Mouse (Mus musculus): ENCODE data around the gene 2310022A10Rik. TPM values are rescaled to one million over a fixed set of nuclear protein-coding genes. Genes with fewer than 3 reads are reported as not detected.

2310022A10Rik gene
- polyA plus RNA-seq, 1 experiment from 2014 or later = 32.7 TPM

DNA sequence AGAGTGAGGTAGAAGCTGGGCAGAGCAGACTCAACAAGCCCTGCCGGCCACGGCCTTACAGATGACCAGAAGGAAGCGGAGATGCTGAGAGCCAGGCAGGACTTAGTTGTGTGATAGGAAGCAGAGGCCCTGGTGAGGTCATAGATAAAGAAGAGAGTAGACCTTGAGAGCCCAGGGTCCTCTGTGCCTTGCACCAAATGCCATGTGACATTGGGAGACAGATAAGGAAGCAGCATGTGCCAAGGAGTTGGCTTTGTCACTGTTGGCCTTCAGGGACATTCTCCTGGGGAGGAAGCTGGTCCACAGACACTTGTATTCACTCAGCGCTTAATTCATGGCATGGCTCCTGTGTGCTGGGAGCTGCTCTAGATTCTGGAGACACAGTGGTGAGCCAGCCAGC is 56.3 kb downstream of the 2310022A10Rik start:
- no peaks in the 10 kb centered on the region for H3K9me3 ChIP-seq (ENCODE audit: control insufficient read depth, low read length)
- DNase-seq (ENCODE audit: low spot score) (no peak), ATAC-seq (ENCODE audit: low read depth) (no peak)
- H3K4me2 ChIP-seq (ENCODE audit: low read depth, low read length) = no peak overlapping the region
- H3K9ac ChIP-seq (ENCODE audit: low read depth, low read length) = no peak overlapping the region
- no peak overlapping the region for H3K4me3 ChIP-seq (ENCODE audit: low read depth, low read length)
- no peak overlapping the region for H3K27ac ChIP-seq (replicated peaks; ENCODE audit: low read depth, low read length)
- H3K36me3 ChIP-seq (ENCODE audit: control insufficient read depth, insufficient read depth, low read length) = peaks cover 35% of the 10 kb centered on the region
- no peaks in the 10 kb centered on the region for H3K27me3 ChIP-seq (replicated peaks; ENCODE audit: control insufficient read depth, insufficient read depth, low read length)
- WGBS = 96% methylated on average over 4 of the region's 4 CpGs
- H3K4me1 ChIP-seq (ENCODE audit: control insufficient read depth, insufficient read depth, low read length) = no peaks in the 10 kb centered on the region

DNA sequence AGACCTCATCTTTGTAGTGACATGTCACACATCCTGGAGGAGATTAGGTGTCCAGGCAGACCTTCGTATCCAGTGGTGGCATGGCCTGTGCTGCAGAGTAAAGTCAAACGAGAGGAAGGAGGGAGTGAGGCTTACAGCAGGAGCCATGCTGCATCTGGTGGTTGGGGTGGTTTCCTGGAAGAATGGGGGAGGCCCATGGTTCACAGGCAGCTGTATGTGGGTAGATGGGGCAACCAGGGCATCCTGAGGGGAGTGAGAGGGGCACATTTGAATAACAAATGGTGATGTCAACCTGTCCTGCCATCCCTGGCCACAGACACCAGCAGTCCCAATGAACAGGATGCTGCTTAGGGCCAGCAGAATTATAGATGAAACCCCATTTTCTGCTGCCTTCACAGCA is 56.7 kb downstream of the 2310022A10Rik start:
- Histone ChIP-seq H3K36me3 (ENCODE audit: control insufficient read depth, insufficient read depth, low read length) (peaks cover 35% of the 10 kb centered on the region), H3K4me1 (ENCODE audit: control insufficient read depth, insufficient read depth, low read length) (no peaks in the 10 kb centered on the region), H3K27me3 (replicated peaks; ENCODE audit: control insufficient read depth, insufficient read depth, low read length) (no peaks in the 10 kb centered on the region), H3K9me3 (ENCODE audit: control insufficient read depth, low read length) (no peaks in the 10 kb centered on the region), H3K27ac (replicated peaks; ENCODE audit: low read depth, low read length) (no peak overlapping the region), H3K4me2 (ENCODE audit: low read depth, low read length) (no peak overlapping the region), H3K4me3 (ENCODE audit: low read depth, low read length) (no peak overlapping the region), H3K9ac (ENCODE audit: low read depth, low read length) (no peak overlapping the region)
- WGBS = 84% methylated on average over 2 of the region's 2 CpGs
- no peak for DNase-seq (ENCODE audit: low spot score)
- ATAC-seq (ENCODE audit: low read depth) = no peak

GRCm38 (mm10) chr7:27610370-27610769 is 57.3 kb downstream of the 2310022A10Rik start:
- WGBS = 96% methylated on average over 3 of the region's 3 CpGs
- no peak for ATAC-seq (ENCODE audit: low read depth)

GRCm38 (mm10) chr7:27610871-27611270 is 57.8 kb downstream of the 2310022A10Rik start:
- ATAC-seq (ENCODE audit: low read depth) = no peak
- Histone ChIP-seq H3K4me2 (ENCODE audit: low read depth, low read length) (no peak overlapping the region), H3K27me3 (replicated peaks; ENCODE audit: control insufficient read depth, insufficient read depth, low read length) (no peaks in the 10 kb centered on the region), H3K4me3 (ENCODE audit: low read depth, low read length) (no peak overlapping the region), H3K27ac (replicated peaks; ENCODE audit: low read depth, low read length) (no peak overlapping the region), H3K36me3 (ENCODE audit: control insufficient read depth, insufficient read depth, low read length) (peaks cover 37% of the 10 kb centered on the region), H3K4me1 (ENCODE audit: control insufficient read depth, insufficient read depth, low read length) (no peaks in the 10 kb centered on the region), H3K9ac (ENCODE audit: low read depth, low read length) (no peak overlapping the region), H3K9me3 (ENCODE audit: control insufficient read depth, low read length) (no peaks in the 10 kb centered on the region)
- DNase-seq (ENCODE audit: low spot score) = no peak
- 93% methylated on average over 5 of the region's 5 CpGs for WGBS

More at GRCm38 (mm10) chr7:27610370-27610769, 57.3 kb downstream of the 2310022A10Rik start:
- Histone ChIP-seq H3K9ac (ENCODE audit: low read depth, low read length) (no peak overlapping the region), H3K27me3 (replicated peaks; ENCODE audit: control insufficient read depth, insufficient read depth, low read length) (no peaks in the 10 kb centered on the region), H3K9me3 (ENCODE audit: control insufficient read depth, low read length) (no peaks in the 10 kb centered on the region), H3K4me1 (ENCODE audit: control insufficient read depth, insufficient read depth, low read length) (no peaks in the 10 kb centered on the region), H3K4me2 (ENCODE audit: low read depth, low read length) (no peak overlapping the region), H3K36me3 (ENCODE audit: control insufficient read depth, insufficient read depth, low read length) (peaks cover 35% of the 10 kb centered on the region), H3K4me3 (ENCODE audit: low read depth, low read length) (no peak overlapping the region), H3K27ac (replicated peaks; ENCODE audit: low read depth, low read length) (no peak overlapping the region)
- no peak for DNase-seq (ENCODE audit: low spot score)

DNA sequence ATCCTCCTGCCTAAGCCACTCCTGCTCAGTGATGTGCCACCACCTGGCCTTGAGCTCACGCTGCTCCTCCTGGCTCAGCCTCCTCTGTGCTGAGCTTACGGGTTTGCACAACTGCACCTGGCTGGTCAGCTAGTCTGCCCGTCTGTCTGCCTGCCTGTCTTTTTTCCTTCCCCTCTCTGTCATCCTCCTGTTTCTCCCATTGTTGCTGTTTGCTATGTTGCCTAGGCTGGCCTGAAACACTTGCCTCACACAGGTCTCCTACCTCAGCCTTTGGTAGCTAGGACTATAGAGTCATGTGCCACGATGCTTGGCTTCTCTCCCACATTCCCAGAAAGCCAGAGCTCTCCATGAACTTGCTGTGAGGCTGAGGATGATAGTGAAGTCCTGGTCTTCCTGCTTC is 59.9 kb downstream of the 2310022A10Rik start:
- Histone ChIP-seq H3K36me3 (ENCODE audit: control insufficient read depth, insufficient read depth, low read length) (peaks cover 58% of the 10 kb centered on the region), H3K9me3 (ENCODE audit: control insufficient read depth, low read length) (no peaks in the 10 kb centered on the region), H3K27ac (replicated peaks; ENCODE audit: low read depth, low read length) (no peak overlapping the region), H3K27me3 (replicated peaks; ENCODE audit: control insufficient read depth, insufficient read depth, low read length) (no peaks in the 10 kb centered on the region), H3K4me2 (ENCODE audit: low read depth, low read length) (no peak overlapping the region), H3K4me3 (ENCODE audit: low read depth, low read length) (no peak overlapping the region), H3K9ac (ENCODE audit: low read depth, low read length) (no peak overlapping the region), H3K4me1 (ENCODE audit: control insufficient read depth, insufficient read depth, low read length) (no peaks in the 10 kb centered on the region)
- ATAC-seq (ENCODE audit: low read depth) (no peak), DNase-seq (ENCODE audit: low spot score) (no peak)
- WGBS = 85% methylated on average over 4 of the region's 4 CpGs

DNA sequence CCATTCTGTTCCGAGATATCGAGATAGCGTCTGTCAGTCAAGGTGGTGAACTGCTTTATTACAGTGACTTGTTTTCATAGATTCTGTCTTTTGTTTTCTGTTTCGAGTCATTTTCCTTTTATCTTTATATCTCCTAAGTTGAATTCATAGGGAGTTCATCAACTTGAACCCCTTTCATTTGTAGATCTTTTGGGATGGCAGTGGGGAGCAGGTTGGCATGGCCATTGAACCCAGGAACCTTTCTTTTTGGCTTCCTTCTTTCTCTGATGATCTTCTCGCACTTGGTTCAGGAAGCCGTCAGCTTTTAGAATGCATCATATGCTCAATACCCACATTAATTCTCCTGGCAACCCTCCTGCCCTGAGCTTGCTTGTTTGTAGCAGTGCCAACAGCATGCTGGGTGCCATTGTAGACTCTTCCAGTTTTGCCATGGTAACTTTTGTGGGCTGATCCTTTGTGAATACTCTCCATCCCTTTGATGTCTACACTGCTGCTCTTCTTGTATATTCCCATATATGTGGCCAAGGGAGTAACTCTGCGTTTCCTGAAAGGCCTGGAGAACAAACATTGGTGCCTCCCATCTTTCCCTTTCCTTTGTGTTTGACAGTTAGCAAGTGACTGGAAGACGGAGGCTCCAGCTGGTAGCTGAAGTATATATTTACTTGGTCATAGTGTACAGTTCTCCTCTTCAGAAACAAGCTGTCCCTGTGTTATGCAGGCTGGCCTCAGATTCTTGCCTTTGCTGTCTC is 60.9 kb downstream of the 2310022A10Rik start:
- 84% methylated on average over 8 of the region's 8 CpGs for WGBS
- Histone ChIP-seq H3K4me1 (ENCODE audit: control insufficient read depth, insufficient read depth, low read length) (no peaks in the 10 kb centered on the region), H3K27ac (replicated peaks; ENCODE audit: low read depth, low read length) (no peak overlapping the region), H3K9ac (ENCODE audit: low read depth, low read length) (no peak overlapping the region), H3K4me2 (ENCODE audit: low read depth, low read length) (no peak overlapping the region), H3K36me3 (ENCODE audit: control insufficient read depth, insufficient read depth, low read length) (peaks cover 62% of the 10 kb centered on the region), H3K4me3 (ENCODE audit: low read depth, low read length) (no peak overlapping the region), H3K27me3 (replicated peaks; ENCODE audit: control insufficient read depth, insufficient read depth, low read length) (no peaks in the 10 kb centered on the region), H3K9me3 (ENCODE audit: control insufficient read depth, low read length) (no peaks in the 10 kb centered on the region)
- no peak for DNase-seq (ENCODE audit: low spot score)
- no peak for ATAC-seq (ENCODE audit: low read depth)

GRCm38 (mm10) chr7:27621028-27621427 is 68.0 kb downstream of the 2310022A10Rik start:
- ATAC-seq (ENCODE audit: low read depth) = no peak
- no peak overlapping the region for H3K4me2 ChIP-seq (ENCODE audit: low read depth, low read length)

GRCm38 (mm10) chr7:27622234-27622633 is 69.2 kb downstream of the 2310022A10Rik start:
- ATAC-seq (ENCODE audit: low read depth) (no peak), DNase-seq (ENCODE audit: low spot score) (peak; percentile 24)
- no peak overlapping the region for H3K9ac ChIP-seq (ENCODE audit: low read depth, low read length)
- peaks cover 94% of the 10 kb centered on the region for H3K36me3 ChIP-seq (ENCODE audit: control insufficient read depth, insufficient read depth, low read length)
- H3K9me3 ChIP-seq (ENCODE audit: control insufficient read depth, low read length) = no peaks in the 10 kb centered on the region
- no peak overlapping the region for H3K27ac ChIP-seq (replicated peaks; ENCODE audit: low read depth, low read length)
- WGBS = 57% methylated on average over 1 of the region's 1 CpGs
- no peak overlapping the region for H3K4me3 ChIP-seq (ENCODE audit: low read depth, low read length)
- H3K4me1 ChIP-seq (ENCODE audit: control insufficient read depth, insufficient read depth, low read length) = no peaks in the 10 kb centered on the region
- H3K27me3 ChIP-seq (replicated peaks; ENCODE audit: control insufficient read depth, insufficient read depth, low read length) = no peaks in the 10 kb centered on the region
- no peak overlapping the region for H3K4me2 ChIP-seq (ENCODE audit: low read depth, low read length)

More at GRCm38 (mm10) chr7:27621028-27621427, 68.0 kb downstream of the 2310022A10Rik start:
- H3K9ac ChIP-seq (ENCODE audit: low read depth, low read length) = no peak overlapping the region
- WGBS = 85% methylated on average over 6 of the region's 6 CpGs
- H3K4me3 ChIP-seq (ENCODE audit: low read depth, low read length) = no peak overlapping the region
- no peaks in the 10 kb centered on the region for H3K27me3 ChIP-seq (replicated peaks; ENCODE audit: control insufficient read depth, insufficient read depth, low read length)
- peaks cover 95% of the 10 kb centered on the region for H3K36me3 ChIP-seq (ENCODE audit: control insufficient read depth, insufficient read depth, low read length)
- no peak for DNase-seq (ENCODE audit: low spot score)
- no peaks in the 10 kb centered on the region for H3K4me1 ChIP-seq (ENCODE audit: control insufficient read depth, insufficient read depth, low read length)
- H3K9me3 ChIP-seq (ENCODE audit: control insufficient read depth, low read length) = no peaks in the 10 kb centered on the region
- H3K27ac ChIP-seq (replicated peaks; ENCODE audit: low read depth, low read length) = no peak overlapping the region

DNA sequence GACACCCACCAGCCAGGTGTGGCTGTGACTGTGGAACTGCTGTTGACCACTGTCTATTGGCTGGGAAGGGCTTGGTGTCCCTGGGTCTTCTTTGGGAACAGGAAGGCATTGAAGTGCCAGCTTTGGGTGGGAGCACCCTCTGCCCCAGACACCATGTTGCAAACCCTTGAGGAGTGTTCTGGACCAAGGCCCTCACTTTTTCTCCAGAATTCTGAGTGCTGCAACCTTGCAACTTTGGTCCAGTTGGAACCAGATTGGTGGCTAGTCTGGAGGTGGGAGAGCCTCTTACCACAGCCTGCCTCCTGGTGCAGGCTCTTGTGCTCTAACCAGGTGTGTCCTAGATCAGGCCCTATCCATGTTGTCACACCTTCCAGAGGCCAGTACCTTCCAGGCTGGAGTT is 71.9 kb downstream of the 2310022A10Rik start:
- Histone ChIP-seq H3K9me3 (ENCODE audit: control insufficient read depth, low read length) (no peaks in the 10 kb centered on the region), H3K9ac (ENCODE audit: low read depth, low read length) (no peak overlapping the region), H3K27me3 (replicated peaks; ENCODE audit: control insufficient read depth, insufficient read depth, low read length) (no peaks in the 10 kb centered on the region), H3K4me2 (ENCODE audit: low read depth, low read length) (no peak overlapping the region), H3K36me3 (ENCODE audit: control insufficient read depth, insufficient read depth, low read length) (peaks cover 93% of the 10 kb centered on the region), H3K4me1 (ENCODE audit: control insufficient read depth, insufficient read depth, low read length) (no peaks in the 10 kb centered on the region), H3K27ac (replicated peaks; ENCODE audit: low read depth, low read length) (no peak overlapping the region), H3K4me3 (ENCODE audit: low read depth, low read length) (no peak overlapping the region)
- DNase-seq (ENCODE audit: low spot score) (no peak), ATAC-seq (ENCODE audit: low read depth) (no peak)

Measured in embryonic facial prominence, embryonic 14.5 days (tissue).